Mouse (Mus musculus) heart, embryonic 16.5 days (tissue): ENCODE results near the gene Gpatch3. TPM values are rescaled to one million over a fixed set of nuclear protein-coding genes. Genes with fewer than 3 reads are reported as not detected.

Experiments
- ATAC-seq: fragments of 200-750 bp; cut with Nextera tagmentation; replicated peaks from 2 replicates; pipeline ENCODE4 v1.8.0; 2017; ENCODE audit warnings: moderate number of reproducible peaks; ENCODE audit not compliant: insufficient read depth, low FRiP score; ENCODE audit errors: extremely low read depth
- H3K27ac ChIP-seq: fragments of 300-500 bp; sonication (generic); 2 replicates; pipeline ENCODE4 v1.5.1; 2014; ENCODE audit warnings: mild to moderate bottlenecking, low read length, control low read depth, moderate library complexity
- H3K27me3 ChIP-seq: fragments of 300-500 bp; sonication (generic); 2 replicates; pipeline ENCODE4 v1.6.1; 2014; ENCODE audit warnings: low read length, mixed read lengths; ENCODE audit not compliant: control insufficient read depth, insufficient read depth
- H3K36me3 ChIP-seq: fragments of 300-500 bp; sonication (generic); 2 replicates; pipeline ENCODE4 v1.6.1; 2014; ENCODE audit not compliant: control insufficient read depth, insufficient read depth
- H3K4me1 ChIP-seq: fragments of 300-500 bp; sonication (generic); 2 replicates; pipeline ENCODE4 v1.6.1; 2014; ENCODE audit warnings: low read length, mixed read lengths; ENCODE audit not compliant: control insufficient read depth, insufficient read depth
- H3K4me2 ChIP-seq: fragments of 300-500 bp; sonication (generic); 2 replicates; pipeline ENCODE4 v1.6.1; 2014; ENCODE audit warnings: low read depth, mild to moderate bottlenecking, control low read depth, low read length
- H3K4me3 ChIP-seq: fragments of 300-500 bp; sonication (generic); 2 replicates; pipeline ENCODE4 v1.5.1; 2014; ENCODE audit warnings: mild to moderate bottlenecking, control low read depth, low read length
- H3K9ac ChIP-seq: fragments of 300-500 bp; sonication (generic); 2 replicates; pipeline ENCODE4 v1.6.1; 2014; ENCODE audit warnings: low read length, control low read depth
- H3K9me3 ChIP-seq: fragments of 300-500 bp; sonication (generic); replicated peaks from 2 replicates; pipeline ENCODE4 v1.6.1; 2016; ENCODE audit warnings: low read length; ENCODE audit not compliant: control insufficient read depth
- WGBS: fragments of 180-500 bp; shearing (Covaris S2); extraction: QIAGEN DNeasy Blood & Tissue Kit; methylation state at CpG from one replicate; pipeline ENCODE4 v1.1.7; 2014; 5-methylcytosine and 5-hydroxymethylcytosine counted together
- polyA plus RNA-seq: library from polyadenylated mRNA; unstranded; fragments of >200 nt; fragmentation: Nextera tagmentation; extraction: Ambion mirVana; gene quantifications from 2 replicates; pipeline ENCODE4 v1.2.1, GENCODE M21; 2015

Gpatch3 gene
- polyA plus RNA-seq, 1 experiment from 2014 or later: 4.6 TPM

GRCm38 (mm10) chr4:133611815-133612214 lies 37.3 kb downstream of the Gpatch3 start:
- no peak overlapping the region for H3K4me2 ChIP-seq

GRCm38 (mm10) chr4:133612416-133612815 lies 37.9 kb downstream of the Gpatch3 start:
- WGBS: 95% methylated on average over 7 of the region's 7 CpGs

More at GRCm38 (mm10) chr4:133611815-133612214, 37.3 kb downstream of the Gpatch3 start:
- Histone ChIP-seq H3K9me3 (peaks cover 4% of the 10 kb centered on the region), H3K27me3 (no peaks in the 10 kb centered on the region), H3K4me1 (no peaks in the 10 kb centered on the region), H3K36me3 (peaks cover 22% of the 10 kb centered on the region), H3K4me3 (no peak overlapping the region), H3K27ac (no peak overlapping the region), H3K9ac (no peak overlapping the region)
- WGBS: 96% methylated on average over 5 of the region's 5 CpGs
- no peak for ATAC-seq

GRCm38 (mm10) chr4:133613026-133613425 lies 38.5 kb downstream of the Gpatch3 start:
- Histone ChIP-seq H3K4me2 (no peak overlapping the region), H3K9me3 (peaks cover 4% of the 10 kb centered on the region), H3K27me3 (no peaks in the 10 kb centered on the region), H3K9ac (no peak overlapping the region), H3K36me3 (peaks cover 21% of the 10 kb centered on the region), H3K4me3 (no peak overlapping the region), H3K4me1 (no peaks in the 10 kb centered on the region), H3K27ac (no peak overlapping the region)
- WGBS: 95% methylated on average over 8 of the region's 8 CpGs
- no peak for ATAC-seq

More at GRCm38 (mm10) chr4:133612416-133612815, 37.9 kb downstream of the Gpatch3 start:
- Histone ChIP-seq H3K9ac (no peak overlapping the region), H3K4me3 (no peak overlapping the region), H3K4me1 (no peaks in the 10 kb centered on the region), H3K36me3 (peaks cover 21% of the 10 kb centered on the region), H3K9me3 (peaks cover 4% of the 10 kb centered on the region), H3K27ac (no peak overlapping the region), H3K27me3 (no peaks in the 10 kb centered on the region), H3K4me2 (no peak overlapping the region)
- ATAC-seq: no peak

GRCm38 (mm10) chr4:133613867-133614266 lies 39.3 kb downstream of the Gpatch3 start:
- Histone ChIP-seq H3K9me3 (peaks cover 4% of the 10 kb centered on the region), H3K4me3 (no peak overlapping the region), H3K27me3 (no peaks in the 10 kb centered on the region), H3K4me2 (no peak overlapping the region), H3K4me1 (no peaks in the 10 kb centered on the region), H3K27ac (no peak overlapping the region), H3K36me3 (peaks cover 17% of the 10 kb centered on the region), H3K9ac (no peak overlapping the region)
- WGBS: 89% methylated on average over 4 of the region's 4 CpGs
- no peak for ATAC-seq

- 81% methylated on average over 8 of the region's 8 CpGs for WGBS
- no peak overlapping the region for H3K4me2 ChIP-seq
- no peaks in the 10 kb centered on the region for H3K4me1 ChIP-seq
- no peak overlapping the region for H3K27ac ChIP-seq
- H3K4me3 ChIP-seq: no peak overlapping the region
- no peak overlapping the region for H3K9ac ChIP-seq
- no peak; the same call in 1 of the 2 replicates for ATAC-seq
- peaks cover 4% of the 10 kb centered on the region for H3K9me3 ChIP-seq
- H3K36me3 ChIP-seq: peaks cover 17% of the 10 kb centered on the region
- no peaks in the 10 kb centered on the region for H3K27me3 ChIP-seq
Observed at GRCm38 (mm10) chr4:133614274-133614761, 39.8 kb downstream of the Gpatch3 start.

GRCm38 (mm10) chr4:133615416-133615815 lies 40.9 kb downstream of the Gpatch3 start:
- peaks cover 17% of the 10 kb centered on the region for H3K36me3 ChIP-seq
- H3K27ac ChIP-seq: no peak overlapping the region
- no peaks in the 10 kb centered on the region for H3K27me3 ChIP-seq
- H3K9ac ChIP-seq: no peak overlapping the region
- 69% methylated on average over 10 of the region's 10 CpGs for WGBS
- no peak overlapping the region for H3K4me2 ChIP-seq
- ATAC-seq: no peak
- H3K4me3 ChIP-seq: no peak overlapping the region
- H3K9me3 ChIP-seq: peaks cover 4% of the 10 kb centered on the region
- peaks cover 8% of the 10 kb centered on the region for H3K4me1 ChIP-seq

- ATAC-seq: no peak
- no peak overlapping the region for H3K4me2 ChIP-seq
- 77% methylated on average over 11 of the region's 11 CpGs for WGBS
- 0 out of 2 replicates have a peak, but pooled peaks cover 5% of the 10 kb centered on the region for H3K36me3 ChIP-seq
- no peak overlapping the region for H3K9ac ChIP-seq
- no peak overlapping the region for H3K4me3 ChIP-seq
- no peaks in the 10 kb centered on the region for H3K27me3 ChIP-seq
- no peak overlapping the region for H3K27ac ChIP-seq
- peaks cover 16% of the 10 kb centered on the region for H3K4me1 ChIP-seq
- H3K9me3 ChIP-seq: no peaks in the 10 kb centered on the region
Observed at GRCm38 (mm10) chr4:133617936-133618335, 43.4 kb downstream of the Gpatch3 start.

GRCm38 (mm10) chr4:133619473-133620136 lies 45.1 kb downstream of the Gpatch3 start:
- no peaks in the 10 kb centered on the region for H3K27me3 ChIP-seq
- H3K9me3 ChIP-seq: no peaks in the 10 kb centered on the region
- no peak overlapping the region for H3K9ac ChIP-seq
- no peak for ATAC-seq
- H3K4me1 ChIP-seq: peaks cover 16% of the 10 kb centered on the region
- H3K4me3 ChIP-seq: no peak overlapping the region
- 38% methylated on average over 4 of the region's 4 CpGs for WGBS
- H3K27ac ChIP-seq: no peak overlapping the region
- H3K36me3 ChIP-seq: peaks cover under 1% of the 10 kb centered on the region; the same call in 1 of the 2 replicates
- H3K4me2 ChIP-seq: no peak overlapping the region

GRCm38 (mm10) chr4:133620668-133621067 lies 46.1 kb downstream of the Gpatch3 start:
- ATAC-seq: no peak
- Histone ChIP-seq H3K4me2 (no peak overlapping the region), H3K9ac (no peak overlapping the region), H3K4me3 (no peak overlapping the region), H3K27me3 (no peaks in the 10 kb centered on the region), H3K36me3 (peaks cover 3% of the 10 kb centered on the region; the same call in 1 of the 2 replicates), H3K4me1 (peaks cover 16% of the 10 kb centered on the region), H3K9me3 (no peaks in the 10 kb centered on the region), H3K27ac (0 out of 2 replicates have a peak overlapping the region, but pooled peaks have one; percentile 7)
- WGBS: 76% methylated on average over 8 of the region's 8 CpGs
